Mouse (Mus musculus): ENCODE data around the gene Fibin.

- TF ChIP-seq CTCF (IDR thresholded peaks at IDR 0.05; ENCODE audit: low read depth, low read length) (no peak), POLR2A (IDR thresholded peaks at IDR 0.05; ENCODE audit: insufficient read depth, low read length) (no peak), EP300 (IDR thresholded peaks at IDR 0.05; ENCODE audit: insufficient read depth, low read depth, low read length) (no peak)
Observed at GRCm38 (mm10) chr2:110351843-110352251, 11.1 kb downstream of the Fibin start.
